Mouse (Mus musculus) lung, adult 2 months (tissue): ENCODE measurements around the gene Abhd5.

Experiments used
- CTCF ChIP-seq: fragments of 200-500 bp; IDR thresholded peaks from 2 replicates; pipeline ENCODE4 v1.5.1; 2011; ENCODE audit warnings: mild to moderate bottlenecking, low read length, control low read depth; ENCODE audit not compliant: insufficient read depth
- POLR2A ChIP-seq: fragments of 200-500 bp; IDR thresholded peaks from 2 replicates; pipeline ENCODE4 v1.6.1; 2011; ENCODE audit warnings: low read depth, mild to moderate bottlenecking, control low read depth, low read length, borderline replicate concordance; ENCODE audit errors: extremely low read depth

GRCm38 (mm10) chr9:122423146-122423545 lies 71.7 kb downstream of the Abhd5 start:
- TF ChIP-seq CTCF = peak; percentile 12; the same call in 1 of the 2 replicates
- no peak for TF ChIP-seq POLR2A
